Mouse (Mus musculus): ENCODE measurements around the gene Slc41a2.

GRCm38 (mm10) chr10:83261264-83261663, 76.4 kb downstream of the Slc41a2 start:
- TF ChIP-seq CTCF (IDR thresholded peaks at IDR 0.05; ENCODE audit: low read depth, low read length), result no peak
- no peak for TF ChIP-seq POLR2A (IDR thresholded peaks at IDR 0.05; ENCODE audit: insufficient read depth, low read length)
- no peak for TF ChIP-seq EP300 (IDR thresholded peaks at IDR 0.05; ENCODE audit: insufficient read depth, low read depth, low read length)

All from ES-Bruce4 (cell line).